Mouse (Mus musculus) heart, postnatal 14 days (tissue): ENCODE data around the gene Tcam1. TPM values are rescaled to one million over a fixed set of nuclear protein-coding genes. Genes with fewer than 3 reads are reported as not detected.
"Not testable (repeated sequence)": the region's sequence is repeated elsewhere in the genome, so short reads cannot be mapped to it uniquely, and the experiment has no call there.

Source experiments
- DNase-seq, 2 experiments: peaks; one replicate each; pipeline ENCODE4 v3.0.0; 2021 to 2022
- intact Hi-C: fragments of 180-260 bp; cut with DNase I; formaldehyde crosslinking; loops from one replicate; pipeline ENCODE4 v1.15.1; 2025
- long read RNA-seq, 2 experiments: library from polyadenylated mRNA; stranded (forward); transcript quantifications; one replicate each; pipeline ENCODE4 v2.0.0; 2021
- total RNA-seq, 2 experiments: library from RNA; stranded (reverse); gene quantifications; 2 replicates each; pipeline ENCODE4 v1.2.3; 2021

Gene Tcam1
- under 1 TPM in 1 of 2 experiments, not detected in 1; 0.07 TPM for total RNA-seq
- long read RNA-seq, experiment 1, result 0 reads
- long read RNA-seq, experiment 2, result 0 reads

DNA sequence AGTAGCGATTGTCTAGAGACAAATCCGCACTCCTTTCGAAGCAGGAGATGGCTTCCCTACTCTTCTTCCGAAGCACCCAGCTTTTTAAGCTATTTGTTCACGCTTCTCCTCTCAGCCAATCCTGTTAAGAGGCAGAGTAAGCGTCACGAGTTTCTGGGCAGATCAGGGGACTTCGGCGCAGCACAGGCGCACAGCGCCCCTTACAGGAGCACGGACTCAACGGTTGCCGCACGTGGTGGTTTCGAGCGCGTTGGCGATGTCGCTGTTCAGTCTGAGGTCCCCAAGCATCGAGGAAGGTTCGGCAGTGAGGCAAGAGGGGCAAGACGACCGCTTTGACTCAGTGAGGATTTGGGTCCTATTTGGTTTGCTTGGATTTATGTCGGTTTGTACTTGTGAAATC, at the start of gene Tcam1:
Tcam1 (plus strand) TSS at position 219 of the 400 bp plus-strand sequence.
- intact Hi-C loops, result no loop called here
- DNase-seq, result peak; percentile 92 to 97

DNA sequence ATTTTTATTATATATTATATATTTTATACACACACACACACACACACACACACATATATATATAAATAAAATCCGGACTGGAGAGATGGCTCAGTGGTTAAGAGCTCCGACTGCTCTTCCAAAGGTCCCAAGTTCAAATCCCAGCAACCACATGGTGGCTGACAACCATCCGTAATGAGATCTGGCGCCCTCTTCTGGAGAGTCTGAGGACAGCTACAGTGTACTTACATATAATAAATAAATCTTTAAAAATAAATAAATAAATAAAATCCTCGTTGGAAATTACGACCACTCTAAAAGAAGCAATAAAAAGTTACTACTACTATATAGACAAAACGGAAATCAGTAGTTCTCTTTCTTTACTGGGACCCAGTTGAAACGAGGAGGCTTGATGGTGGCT, 42.5 kb upstream of the Tcam1 start:
- DNase-seq, intact Hi-C loops: not testable (repeated sequence)

DNA sequence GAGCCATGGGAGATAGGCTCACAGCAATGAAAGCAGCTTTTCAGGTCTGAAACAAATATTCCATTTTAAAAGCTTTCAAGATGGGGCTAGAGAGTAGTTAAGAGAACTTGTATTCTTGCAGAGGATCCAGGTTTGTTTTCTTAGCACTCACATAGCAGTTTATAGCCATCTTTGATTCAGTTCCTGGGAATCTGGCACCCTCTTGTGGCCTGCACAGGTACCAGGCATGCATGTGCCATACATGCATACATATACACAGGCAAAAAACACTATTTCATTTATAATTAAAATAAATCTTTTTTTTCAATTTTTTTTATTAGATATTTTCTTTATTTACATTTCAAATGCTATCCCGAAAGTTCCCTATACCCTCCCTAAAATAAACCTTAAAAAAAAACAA, 29.6 kb upstream of the Tcam1 start:
- DNase-seq, result no peak
- intact Hi-C loops, result no loop called here

DNA sequence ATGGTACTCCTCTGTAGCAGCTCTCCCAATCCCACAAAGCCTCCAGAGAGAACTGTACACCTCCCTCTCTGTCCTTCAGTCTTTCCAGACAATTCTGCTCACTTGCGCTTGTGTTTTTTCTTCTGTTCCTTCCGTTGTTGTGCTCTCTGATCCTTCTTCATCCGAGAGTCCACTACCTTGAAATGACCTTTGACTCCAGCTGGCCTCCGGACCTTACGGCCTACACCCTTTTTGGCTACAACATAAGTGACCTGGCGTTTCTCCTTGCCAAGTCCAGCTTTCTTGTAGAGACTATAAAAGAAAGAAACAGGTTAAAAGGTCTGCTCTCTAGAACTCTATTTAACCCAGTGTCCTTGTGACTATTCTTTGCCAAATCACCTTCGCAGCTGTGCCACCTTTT, 27.1 kb upstream of the Tcam1 start:
- DNase-seq, result no peak
- intact Hi-C loops, result no loop called here

DNA sequence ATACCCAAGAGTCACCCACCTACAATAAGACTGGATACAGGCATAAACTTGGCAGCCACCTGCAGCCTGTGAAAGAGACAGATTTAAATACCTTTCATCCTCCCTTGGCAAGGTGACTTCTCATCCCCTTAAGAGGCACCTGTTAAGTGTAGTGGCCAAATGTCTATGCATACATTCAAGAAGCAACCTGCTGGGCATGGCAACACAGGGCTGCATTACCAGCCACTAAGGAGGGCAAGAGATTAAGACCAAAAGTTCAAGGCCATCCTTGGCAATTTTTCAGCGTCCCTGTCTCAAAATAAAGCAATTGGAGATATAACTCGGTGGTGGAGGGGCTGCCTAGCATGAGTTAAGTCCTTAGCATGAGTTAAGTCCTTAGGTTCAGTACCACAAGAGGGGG, 21.7 kb upstream of the Tcam1 start:
- intact Hi-C loops, result no loop called here
- no peak for DNase-seq

DNA sequence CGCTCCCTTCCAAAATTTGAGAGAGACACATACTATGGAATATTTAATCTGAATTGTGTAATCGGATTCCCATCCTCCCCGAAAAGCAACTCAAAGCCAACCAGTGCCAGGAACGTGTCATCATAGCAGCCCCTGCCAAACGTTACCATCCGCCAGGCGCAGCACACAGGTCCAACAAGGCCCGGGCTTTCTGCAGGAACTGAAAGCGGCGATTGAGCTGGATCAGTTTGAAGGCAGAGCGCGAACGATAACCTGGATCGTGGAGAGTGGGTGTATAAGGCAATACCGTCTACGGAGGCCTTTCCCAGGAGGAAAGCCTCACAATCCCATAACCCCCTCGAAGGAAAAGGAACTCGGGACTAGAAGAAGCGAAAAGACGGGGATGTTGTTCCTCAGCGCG, 21.3 kb upstream of the Tcam1 start:
- DNase-seq, result no peak
- intact Hi-C loops, result no loop called here

DNA sequence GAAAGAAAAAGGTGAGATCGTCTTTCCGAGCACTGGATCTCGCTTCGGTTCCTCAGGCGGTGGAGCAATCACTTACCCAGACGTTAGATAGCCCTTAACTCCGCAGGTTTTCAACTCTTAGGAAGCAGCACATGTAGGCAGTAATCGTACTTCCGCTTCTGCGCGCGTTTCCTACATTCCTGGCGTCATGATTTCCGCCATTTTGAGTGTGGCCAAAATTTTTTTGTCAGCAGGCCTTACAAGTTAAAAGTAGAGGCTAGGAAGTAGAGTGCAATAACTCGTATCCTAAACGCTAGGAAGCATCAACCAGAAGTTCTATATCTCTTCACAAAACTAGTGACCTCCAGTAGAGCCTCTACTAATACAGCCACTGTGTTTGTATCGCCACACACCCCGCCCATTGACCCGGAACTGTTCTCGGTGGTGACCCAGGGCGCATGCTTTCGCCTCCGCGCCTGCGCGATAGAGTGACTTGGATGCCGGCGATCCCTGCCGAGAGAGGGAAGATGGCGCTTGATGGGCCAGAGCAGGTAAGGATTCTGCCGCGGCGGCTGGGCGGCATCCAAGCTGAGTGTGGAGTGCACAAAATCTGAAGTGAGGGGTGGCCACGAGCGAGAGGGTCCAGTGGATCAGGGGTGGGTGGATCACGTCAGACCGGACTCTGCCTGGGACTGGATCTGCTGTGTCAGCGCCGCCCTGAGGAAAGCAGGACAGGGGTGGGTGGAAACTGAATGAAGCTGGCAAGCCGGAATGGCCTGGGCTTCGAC, 20.6 kb upstream of the Tcam1 start, which contains the start of the genes Ftsj3 and Psmc5:
Ftsj3 (minus strand) TSS at position 395 of the 767 bp plus-strand sequence.
Psmc5 (plus strand) TSS at position 470 of the 767 bp plus-strand sequence.
- peak; percentile 98 to 99 for DNase-seq
- intact Hi-C loops, result loop anchor here (2.0 kb wide), 2 partner anchors 15 to 71 kb away; no protein-coding TSS in a partner anchor

DNA sequence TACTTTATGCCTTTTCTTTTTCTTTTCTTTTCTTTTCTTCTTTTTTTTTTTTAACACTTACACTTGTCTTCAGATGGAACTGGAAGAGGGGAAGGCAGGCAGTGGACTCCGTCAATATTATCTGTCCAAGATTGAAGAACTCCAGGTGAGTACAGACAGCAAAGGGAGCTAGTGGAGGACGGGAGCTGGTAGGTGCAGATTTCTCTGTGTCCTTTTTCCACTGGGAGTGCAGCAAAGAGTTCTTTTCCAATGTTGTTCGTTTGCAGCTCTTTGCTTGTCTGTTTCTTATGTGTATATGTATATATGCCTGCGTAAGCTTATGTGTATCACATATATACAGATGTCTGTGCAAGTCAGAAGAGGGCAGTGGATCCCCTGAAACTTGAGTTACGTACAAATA, 19.7 kb upstream of the Tcam1 start:
- intact Hi-C loops, result loop anchor here (2.0 kb wide), 2 partner anchors 14 to 70 kb away; no protein-coding TSS in a partner anchor
- DNase-seq, result peak in 1 of 2 experiments; percentile 42

DNA sequence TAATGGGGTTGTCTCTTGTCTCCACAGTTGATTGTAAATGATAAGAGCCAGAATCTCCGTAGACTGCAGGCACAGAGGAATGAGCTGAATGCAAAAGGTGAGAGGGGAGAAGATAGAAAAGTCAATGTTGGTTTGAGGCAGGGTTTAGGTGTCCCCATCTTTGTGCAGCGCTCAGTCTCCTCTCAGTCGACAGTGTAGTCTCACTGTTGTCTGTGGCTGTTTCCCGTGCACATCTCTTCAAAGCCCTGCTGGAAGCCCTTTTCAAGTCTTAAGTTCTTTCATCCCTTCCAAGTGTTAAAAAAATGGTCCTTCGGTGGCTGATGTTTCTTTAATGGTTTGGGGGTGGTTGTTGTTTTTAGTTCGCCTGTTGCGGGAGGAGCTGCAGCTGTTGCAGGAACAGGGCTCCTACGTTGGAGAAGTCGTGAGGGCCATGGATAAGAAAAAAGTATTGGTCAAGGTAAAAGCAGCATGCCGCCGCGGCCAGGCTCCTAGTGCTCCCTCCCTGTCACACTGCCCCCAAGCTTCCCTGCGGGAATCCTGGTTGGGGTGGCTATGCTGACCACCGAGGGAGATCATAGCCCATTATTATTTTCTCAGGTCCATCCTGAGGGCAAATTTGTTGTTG, 15.5 kb upstream of the Tcam1 start:
- intact Hi-C loops, result no loop called here
- no peak for DNase-seq

DNA sequence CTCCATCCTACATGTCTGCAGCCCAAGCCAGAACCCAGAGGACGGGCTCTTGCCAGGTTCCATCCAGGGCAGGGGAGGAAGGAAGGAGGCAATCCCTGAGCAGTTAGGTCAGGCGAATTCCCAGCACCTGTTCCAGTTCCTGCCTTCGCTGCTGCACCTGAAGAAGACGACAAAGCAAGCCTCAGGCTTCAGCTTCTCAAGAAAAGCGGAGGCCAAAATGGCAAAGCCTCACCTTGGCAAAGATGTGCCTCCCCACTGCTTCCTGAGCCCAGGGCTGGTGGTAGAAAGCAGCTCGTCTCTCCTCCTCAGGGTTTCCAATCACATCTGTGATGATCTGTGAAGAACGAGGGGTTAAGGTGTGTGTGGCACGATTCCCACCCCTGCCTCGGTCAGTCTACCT, 12.5 kb upstream of the Tcam1 start:
- intact Hi-C loops, result no loop called here
- no peak for DNase-seq

DNA sequence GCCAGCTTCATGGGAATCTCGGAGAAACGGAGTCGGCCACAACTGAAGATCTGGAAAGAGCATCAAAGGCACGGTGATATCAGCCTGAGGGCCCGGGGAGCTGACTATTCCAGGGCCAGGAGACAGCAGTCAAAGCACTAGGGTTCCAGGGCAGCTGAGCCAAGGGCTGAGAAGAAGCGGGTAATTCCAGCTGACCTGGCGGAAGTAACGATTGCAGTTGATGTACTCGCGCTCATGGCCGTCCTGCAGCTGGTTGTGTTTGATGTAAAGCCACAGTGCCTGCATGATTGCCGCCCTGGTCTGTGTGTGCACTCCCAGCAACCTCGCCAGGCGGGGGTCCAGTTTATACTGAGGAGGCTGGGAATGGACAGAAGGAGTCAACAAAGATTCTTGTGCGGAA, 11.5 kb upstream of the Tcam1 start:
- no peak for DNase-seq
- intact Hi-C loops, result no loop called here

DNA sequence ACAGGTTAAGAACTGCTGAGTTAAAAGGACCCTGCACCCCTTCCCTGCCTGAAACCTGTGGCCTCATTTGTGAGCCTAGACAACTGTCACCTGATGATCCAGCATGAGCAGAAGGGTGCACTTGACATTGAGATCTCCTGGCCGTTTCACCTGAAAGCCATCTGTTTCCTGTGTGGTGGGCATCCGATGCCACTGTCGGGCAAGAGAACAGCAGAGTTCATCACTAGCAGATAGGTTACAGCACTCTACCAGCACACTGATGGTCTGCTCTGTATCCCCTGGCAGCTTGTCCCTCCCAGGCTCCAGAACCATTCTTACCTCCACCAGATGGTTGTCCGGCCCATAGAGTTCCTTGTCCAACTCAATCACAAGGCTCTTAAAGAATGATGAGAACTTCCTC, 10.9 kb upstream of the Tcam1 start:
- DNase-seq, result no peak
- intact Hi-C loops, result no loop called here

DNA sequence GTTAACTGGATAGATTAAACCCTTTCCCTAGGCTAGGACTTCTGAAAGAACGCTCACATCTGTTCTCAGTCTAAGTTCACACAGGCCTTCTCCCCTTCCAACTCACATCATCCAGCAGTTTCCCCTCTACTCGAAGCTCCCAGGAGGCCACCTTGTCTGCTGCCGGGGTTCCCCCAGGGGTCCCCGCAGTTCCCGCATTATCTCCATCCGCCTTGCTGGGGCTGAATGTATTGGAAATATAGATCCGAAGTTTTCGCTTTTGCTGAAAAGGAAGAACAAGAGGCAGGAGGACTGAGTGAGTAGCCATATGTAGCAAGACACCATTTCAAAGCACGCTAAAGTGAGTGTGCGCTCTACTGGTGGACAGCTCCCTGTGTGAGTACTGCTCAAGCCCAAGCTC, 10.0 kb upstream of the Tcam1 start:
- no peak for DNase-seq
- intact Hi-C loops, result no loop called here

DNA sequence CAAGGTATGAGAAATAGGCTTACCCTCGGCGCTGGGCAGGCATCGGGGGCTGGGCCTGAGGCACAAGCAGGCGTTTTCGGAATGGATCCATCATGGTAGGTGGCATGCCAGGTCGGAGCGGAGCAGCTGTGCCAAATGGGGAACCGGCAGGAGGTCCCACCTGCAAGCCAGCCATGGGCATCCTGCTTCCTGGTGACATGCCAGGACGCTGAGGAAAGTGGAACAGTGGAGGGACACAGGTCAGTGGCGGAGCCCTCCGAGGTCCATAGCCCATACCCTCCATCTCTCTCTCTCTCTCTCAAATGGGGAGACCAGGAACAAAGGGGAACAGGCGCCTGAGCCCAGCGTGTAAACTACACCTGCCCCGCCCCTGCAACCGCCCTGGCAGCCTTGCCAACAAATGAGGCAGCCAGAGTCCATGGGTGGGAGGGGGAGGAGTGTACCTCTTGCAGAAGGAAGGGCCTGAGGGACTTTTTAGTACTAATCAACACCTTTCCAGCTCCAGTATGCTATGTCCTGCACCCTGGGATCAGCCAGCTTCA, 9.1 kb upstream of the Tcam1 start:
- intact Hi-C loops, result no loop called here
- peak; percentile 36 to 41 for DNase-seq

DNA sequence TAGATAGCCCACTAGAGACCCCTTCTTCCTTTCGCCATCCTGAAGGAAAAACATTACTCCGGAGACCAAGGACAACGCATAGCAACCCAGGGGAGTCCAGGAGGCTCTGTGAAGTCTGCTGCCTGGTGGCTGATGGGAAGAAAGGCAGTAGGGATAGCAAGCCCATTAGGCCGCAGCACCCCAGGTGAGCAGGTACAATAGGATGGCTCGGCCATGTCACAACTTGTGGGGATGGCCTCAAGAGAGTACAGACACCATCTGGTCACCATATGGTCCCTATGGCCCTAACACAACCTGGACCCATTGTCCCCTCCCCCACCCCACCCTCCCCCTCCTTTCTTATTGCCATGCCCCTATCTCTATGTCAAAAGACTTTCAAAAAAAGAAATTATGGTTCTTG, 8.6 kb upstream of the Tcam1 start:
- DNase-seq, result no peak
- intact Hi-C loops, result no loop called here

DNA sequence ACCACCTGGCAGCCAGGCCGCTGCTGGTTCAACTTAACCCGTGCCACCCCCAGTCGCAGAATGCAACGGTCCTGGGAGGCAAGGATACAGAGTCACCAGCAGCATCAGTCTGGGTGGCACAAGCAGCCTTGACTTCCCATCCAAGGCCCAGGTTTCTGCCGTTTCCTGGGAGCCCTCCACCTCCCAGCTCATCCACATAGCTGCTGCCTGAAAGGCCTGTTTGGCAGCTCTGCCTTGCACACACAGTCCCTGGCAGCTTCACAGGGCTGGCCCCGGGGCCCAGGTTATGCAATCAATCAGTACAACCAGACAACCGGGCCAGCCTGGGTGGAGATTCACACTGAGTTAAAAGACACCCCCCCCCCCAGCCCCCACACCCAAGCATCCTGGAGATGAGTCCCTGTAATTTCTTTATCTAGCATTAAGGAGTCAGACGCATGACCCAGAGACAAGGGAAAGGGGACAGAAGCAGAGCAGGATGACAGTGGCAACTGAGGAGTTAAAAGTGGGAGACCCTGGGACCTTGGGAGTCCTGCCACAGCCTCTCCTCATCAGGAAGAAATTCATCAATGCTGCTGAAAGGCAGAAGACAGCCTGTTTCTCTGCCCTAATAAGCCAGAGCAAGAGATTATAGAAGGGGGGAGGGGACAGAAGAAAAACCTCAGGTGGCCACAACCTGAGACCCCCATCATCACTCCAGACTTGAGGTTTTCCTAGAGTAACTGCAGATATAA, 8.0 kb upstream of the Tcam1 start:
- intact Hi-C loops, result no loop called here
- DNase-seq, result peak; percentile 81 to 85

DNA sequence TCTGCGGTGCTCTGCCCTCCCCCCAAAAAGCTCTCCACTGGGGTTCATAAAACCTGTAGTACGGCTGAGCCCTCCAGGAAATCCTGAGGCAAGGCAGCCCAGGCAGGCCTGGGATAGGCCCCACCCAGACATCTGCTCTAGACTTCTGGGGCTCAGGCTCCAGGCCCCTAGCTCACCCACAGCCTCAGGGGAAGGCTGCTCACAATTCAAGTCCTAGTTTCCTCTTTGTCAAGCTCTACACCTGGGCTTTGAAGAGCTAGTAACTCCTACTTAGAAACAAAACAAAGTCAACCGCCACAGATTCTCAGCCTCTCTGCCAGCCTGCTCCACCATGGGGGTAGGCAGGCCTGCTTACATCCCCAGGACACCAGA, 7.4 kb upstream of the Tcam1 start:
- intact Hi-C loops, result no loop called here
- DNase-seq, result peak; percentile 42 to 47

DNA sequence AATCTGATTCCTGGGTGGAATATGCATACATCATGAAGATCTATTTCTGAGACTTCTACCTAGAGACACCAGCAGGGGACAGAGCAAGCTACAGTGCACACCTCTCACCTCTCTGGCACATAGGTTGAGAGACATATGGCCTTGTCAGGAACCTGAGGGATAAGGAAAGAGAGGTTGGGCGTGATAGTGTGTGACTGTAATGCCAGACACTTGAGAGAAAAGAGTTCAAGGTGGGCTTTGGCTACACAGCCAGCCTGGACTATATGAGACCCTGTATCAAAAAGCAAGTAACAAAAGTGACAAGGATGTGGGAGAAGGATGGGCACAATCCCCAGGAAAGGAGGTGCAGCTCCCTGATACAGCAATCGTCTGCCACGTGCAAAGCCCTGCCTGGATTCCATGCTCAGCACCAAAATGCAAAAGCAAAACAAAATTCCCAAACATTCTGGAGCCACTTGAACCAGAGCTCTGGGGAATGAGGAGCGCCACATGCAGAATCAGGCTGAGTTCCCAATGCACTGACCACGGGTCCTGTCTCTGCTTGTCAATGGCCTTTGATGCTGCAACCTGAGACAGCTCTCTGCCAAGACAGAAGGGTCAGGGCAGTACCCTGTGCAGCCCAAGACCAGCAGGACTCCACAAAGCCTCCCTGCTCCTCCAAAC, 5.2 kb upstream of the Tcam1 start:
- peak in 1 of 2 experiments; percentile 21 for DNase-seq
- intact Hi-C loops, result loop anchor here (2.0 to 5.0 kb wide), 2 partner anchors 14 to 54 kb away; partner anchors contain the start of genes Ccdc47, Ddx42, Ftsj3 and Psmc5

DNA sequence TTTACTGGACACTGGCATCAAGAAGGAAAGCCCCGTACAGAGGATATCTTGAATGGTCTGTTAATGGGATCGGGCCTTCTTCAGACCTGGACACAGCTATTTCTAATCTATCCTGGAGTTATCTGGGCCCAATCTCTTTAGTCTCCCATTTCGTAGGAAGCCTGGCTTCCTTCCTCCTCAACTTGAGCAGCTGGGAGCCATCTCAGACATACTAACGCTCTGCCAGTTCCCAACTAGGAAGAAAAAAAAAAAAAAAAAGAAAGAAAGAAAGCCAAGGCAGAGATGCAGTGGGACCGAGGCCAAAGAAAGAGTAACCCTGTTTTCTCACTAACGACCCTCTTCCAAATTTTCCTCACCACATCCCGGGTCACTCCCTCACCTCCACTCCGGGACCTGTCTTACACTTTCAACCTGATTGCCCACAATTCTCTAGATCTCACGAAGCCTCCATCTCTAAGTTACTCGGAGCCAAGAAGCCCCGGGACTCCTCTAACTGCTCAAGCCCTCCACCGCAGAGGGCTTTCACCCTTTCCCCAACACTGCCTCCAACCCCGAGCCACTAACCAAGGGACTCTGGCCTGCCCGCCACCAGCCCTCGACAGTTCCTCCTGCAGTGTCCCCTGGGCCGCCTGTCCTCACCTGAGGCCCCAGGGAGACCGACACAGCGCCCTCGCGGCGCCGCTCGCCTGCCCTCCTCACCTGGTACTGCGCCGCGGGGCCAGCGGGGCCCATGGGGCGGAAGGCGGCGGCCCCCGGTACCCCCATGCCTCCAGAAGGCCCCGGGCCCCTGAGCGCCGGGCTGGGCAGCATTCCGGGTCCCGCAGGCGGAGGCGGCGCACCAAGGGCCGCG, 4.5 kb upstream of the Tcam1 start:
- intact Hi-C loops, result loop anchor here (2.0 to 5.0 kb wide), 2 partner anchors 15 to 55 kb away; partner anchors contain the start of genes Ccdc47, Ddx42, Ftsj3 and Psmc5
- peak; percentile 23 to 59 for DNase-seq
